Mouse (Mus musculus) small intestine, adult 2 months (tissue): Measurements from ENCODE around the gene Hic1.

Experiments used
- CTCF ChIP-seq: fragments of 200-500 bp; IDR thresholded peaks from 2 replicates; pipeline ENCODE4 v1.5.1; 2012; ENCODE audit warnings: low read depth, mild to moderate bottlenecking, control low read depth, inconsistent platforms, low read length, moderate library complexity, mixed read lengths; ENCODE audit not compliant: insufficient replicate concordance, insufficient read length; ENCODE audit errors: extremely low read depth
- POLR2A ChIP-seq: fragments of 200-500 bp; IDR thresholded peaks from 2 replicates; pipeline ENCODE4 v1.6.1; 2012; ENCODE audit warnings: low read depth, mild to moderate bottlenecking, control low read depth, inconsistent platforms, low read length, moderate library complexity

- no peak for TF ChIP-seq POLR2A
- TF ChIP-seq CTCF = no peak
Measured at GRCm38 (mm10) chr11:75166193-75166842, 3.0 kb downstream of the Hic1 start.
